14 mouse cellular contexts compared by ENCODE assay signal in genomic region chr2:96717353-96717752, GRCm38 (mm10).
A peak's percentile ranks its signal among the peaks of the same experiment; 100 is the strongest.
DNase-seq lines count a peak whose midpoint lies in the region.
"Had no signal": no experiment of that assay in that cellular context is flagged by ENCODE, and none has a peak within 500 bp of the region (broad histone marks: within the 10 kb centered on the region; RNA-seq: fewer than 3 reads in every experiment).

No protein-coding gene starts in this region.

- DNase-seq in layer of hippocampus, adult 11-12 months (ENCODE audit: low spot score): peak; percentile 36
- no peak for DNase-seq in layer of hippocampus, postnatal 25 days (ENCODE audit: extremely low spot score in 1 of 2, low spot score in 1 of 2)
- peak; percentile 38 to 44 for DNase-seq in right cerebral cortex, adult 2 months (ENCODE audit: low spot score in 2 of 2)
- no peak for DNase-seq in right cerebral cortex, postnatal 14 days
- peak; percentile 12 to 29 for DNase-seq in left cerebral cortex, adult 8-10 months (ENCODE audit: low spot score in 2 of 2)
- DNase-seq in lung, postnatal 10 days: no peak
- DNase-seq in kidney, postnatal 36 days: no peak
- DNase-seq: adrenal gland, postnatal 36 days; cerebellum, adult 11 months; cerebellum, adult 9-11 months; gastrocnemius, adult 2 months; kidney, postnatal 25 days; liver, postnatal 0 days; thymus, postnatal 4 days had no signal

Comparison
In these comparisons a context has a peak if more than half of its experiments do, and no peak if none do; other contexts are left out.
1. DNase-seq: peak in layer of hippocampus, adult 11-12 months (single experiment), right cerebral cortex, adult 2 months (2 of 2) and left cerebral cortex, adult 8-10 months (2 of 2); none in layer of hippocampus, postnatal 25 days (0 of 2), right cerebral cortex, postnatal 14 days (single experiment), lung, postnatal 10 days (single experiment) and kidney, postnatal 36 days (0 of 2).